Mouse (Mus musculus): Measurements from ENCODE around the gene Them5. TPM values are rescaled to one million over a fixed set of nuclear protein-coding genes. Genes with fewer than 3 reads are reported as not detected.

The Them5 gene
- polyA plus RNA-seq, 1 experiment from 2014 or later = not detected

GRCm38 (mm10) chr3:94389420-94389819, 47.5 kb downstream of the Them5 start:
- H3K9me3 ChIP-seq = no peaks in the 10 kb centered on the region
- no peaks in the 10 kb centered on the region for H3K4me1 ChIP-seq (replicated peaks)
- no peak for ATAC-seq
- no peak overlapping the region for H3K4me2 ChIP-seq (replicated peaks)
- no peak overlapping the region for H3K4me3 ChIP-seq (replicated peaks)
- H3K27ac ChIP-seq = no peak overlapping the region
- H3K9ac ChIP-seq = no peak overlapping the region
- H3K36me3 ChIP-seq = no peaks in the 10 kb centered on the region
- 93% methylated on average over 16 of the region's 16 CpGs for WGBS
- H3K27me3 ChIP-seq (replicated peaks) = no peaks in the 10 kb centered on the region; the same call in 1 of the 2 replicates

- Histone ChIP-seq H3K27ac (no peak overlapping the region), H3K27me3 (replicated peaks) (no peaks in the 10 kb centered on the region; the same call in 1 of the 2 replicates), H3K9ac (no peak overlapping the region), H3K4me2 (replicated peaks) (no peak overlapping the region), H3K36me3 (no peaks in the 10 kb centered on the region), H3K9me3 (no peaks in the 10 kb centered on the region), H3K4me1 (replicated peaks) (no peaks in the 10 kb centered on the region), H3K4me3 (replicated peaks) (no peak overlapping the region)
- no peak for ATAC-seq
- 77% methylated on average over 5 of the region's 5 CpGs for WGBS
Measured at GRCm38 (mm10) chr3:94391001-94391400, 49.1 kb downstream of the Them5 start.

- H3K4me1 ChIP-seq (replicated peaks) = no peaks in the 10 kb centered on the region
- WGBS = 76% methylated on average over 2 of the region's 2 CpGs
- peaks cover 6% of the 10 kb centered on the region for H3K27me3 ChIP-seq (replicated peaks)
- ATAC-seq = no peak
- no peak overlapping the region for H3K4me2 ChIP-seq (replicated peaks)
- H3K4me3 ChIP-seq (replicated peaks) = no peak overlapping the region
- H3K27ac ChIP-seq = no peak overlapping the region
- no peak overlapping the region for H3K9ac ChIP-seq
- H3K36me3 ChIP-seq = no peaks in the 10 kb centered on the region
- H3K9me3 ChIP-seq = no peaks in the 10 kb centered on the region
Measured at GRCm38 (mm10) chr3:94392128-94392527, 50.2 kb downstream of the Them5 start.

GRCm38 (mm10) chr3:94393049-94393448, 51.1 kb downstream of the Them5 start:
- no peak overlapping the region for H3K4me3 ChIP-seq (replicated peaks)

GRCm38 (mm10) chr3:94396336-94396735, 54.4 kb downstream of the Them5 start:
- WGBS = 83% methylated on average over 1 of the region's 1 CpGs
- H3K27ac ChIP-seq = no peak overlapping the region

More at GRCm38 (mm10) chr3:94393049-94393448, 51.1 kb downstream of the Them5 start:
- no peaks in the 10 kb centered on the region for H3K9me3 ChIP-seq
- no peaks in the 10 kb centered on the region for H3K4me1 ChIP-seq (replicated peaks)
- no peak overlapping the region for H3K27ac ChIP-seq
- no peak overlapping the region for H3K4me2 ChIP-seq (replicated peaks)
- H3K9ac ChIP-seq = no peak overlapping the region
- H3K36me3 ChIP-seq = no peaks in the 10 kb centered on the region
- peaks cover 12% of the 10 kb centered on the region for H3K27me3 ChIP-seq (replicated peaks)
- 60% methylated on average over 4 of the region's 4 CpGs for WGBS
- ATAC-seq = no peak

GRCm38 (mm10) chr3:94396851-94397250, 55.0 kb downstream of the Them5 start:
- peaks cover 37% of the 10 kb centered on the region for H3K27me3 ChIP-seq (replicated peaks)
- H3K4me2 ChIP-seq (replicated peaks) = no peak overlapping the region
- 0 out of 2 replicates have a peak, but pooled peaks cover 2% of the 10 kb centered on the region for H3K4me1 ChIP-seq (replicated peaks)
- ATAC-seq = no peak
- H3K9ac ChIP-seq = no peak overlapping the region
- H3K4me3 ChIP-seq (replicated peaks) = no peak overlapping the region
- no peaks in the 10 kb centered on the region for H3K36me3 ChIP-seq
- 76% methylated on average over 4 of the region's 4 CpGs for WGBS
- H3K9me3 ChIP-seq = no peaks in the 10 kb centered on the region
- H3K27ac ChIP-seq = no peak overlapping the region

More at GRCm38 (mm10) chr3:94396336-94396735, 54.4 kb downstream of the Them5 start:
- H3K4me1 ChIP-seq (replicated peaks) = 0 out of 2 replicates have a peak, but pooled peaks cover 2% of the 10 kb centered on the region
- no peaks in the 10 kb centered on the region for H3K9me3 ChIP-seq
- no peak for ATAC-seq
- no peak overlapping the region for H3K4me2 ChIP-seq (replicated peaks)
- no peaks in the 10 kb centered on the region for H3K36me3 ChIP-seq
- H3K4me3 ChIP-seq (replicated peaks) = no peak overlapping the region
- no peak overlapping the region for H3K9ac ChIP-seq
- H3K27me3 ChIP-seq (replicated peaks) = peaks cover 32% of the 10 kb centered on the region

Other genes starting within 250 kb of the Them5 start
- not detected in 2 replicates for gene Gm10696, start 163.9 kb upstream of the Them5 start, polyA plus RNA-seq (2015; fragmentation: Nextera tagmentation; extraction: Ambion mirVana)
- gene Gm5286, start 145.4 kb upstream of the Them5 start, polyA plus RNA-seq (2015; fragmentation: Nextera tagmentation; extraction: Ambion mirVana) = not detected in 2 replicates
- not detected in 2 replicates for gene Gm4778, start 78.1 kb upstream of the Them5 start, polyA plus RNA-seq (2015; fragmentation: Nextera tagmentation; extraction: Ambion mirVana)
- 15.6 and 18.7 TPM in 2 replicates for gene Them4, start 32.0 kb upstream of the Them5 start, polyA plus RNA-seq (2015; fragmentation: Nextera tagmentation; extraction: Ambion mirVana)
- gene C2cd4d, start 20.3 kb downstream of the Them5 start, polyA plus RNA-seq (2015; fragmentation: Nextera tagmentation; extraction: Ambion mirVana) = 0.59 and 0.81 TPM in 2 replicates
- gene Rorc, start 30.7 kb downstream of the Them5 start, polyA plus RNA-seq (2015; fragmentation: Nextera tagmentation; extraction: Ambion mirVana) = 6.8 and 7.9 TPM in 2 replicates
- 0.41 and 0.58 TPM in 2 replicates for gene Lingo4, start 56.4 kb downstream of the Them5 start, polyA plus RNA-seq (2015; fragmentation: Nextera tagmentation; extraction: Ambion mirVana)
- 11.5 and 11.9 TPM in 2 replicates for gene Tdrkh, start 71.2 kb downstream of the Them5 start, polyA plus RNA-seq (2015; fragmentation: Nextera tagmentation; extraction: Ambion mirVana)
- 69.3 TPM in 2 replicates for gene Mrpl9, start 101.2 kb downstream of the Them5 start, polyA plus RNA-seq (2015; fragmentation: Nextera tagmentation; extraction: Ambion mirVana)
- 0.36 and 0.48 TPM in 2 replicates for gene Oaz3, start 101.8 kb downstream of the Them5 start, polyA plus RNA-seq (2015; fragmentation: Nextera tagmentation; extraction: Ambion mirVana)
- gene Celf3, start 136.2 kb downstream of the Them5 start, polyA plus RNA-seq (2015; fragmentation: Nextera tagmentation; extraction: Ambion mirVana) = 26.0 and 28.1 TPM in 2 replicates
- gene Riiad1, start 138.2 kb downstream of the Them5 start, polyA plus RNA-seq (2015; fragmentation: Nextera tagmentation; extraction: Ambion mirVana) = 5.5 and 5.6 TPM in 2 replicates
- gene Snx27, start 240.6 kb downstream of the Them5 start, polyA plus RNA-seq (2015; fragmentation: Nextera tagmentation; extraction: Ambion mirVana) = 35.5 and 36.2 TPM in 2 replicates